Mouse (Mus musculus): Measurements from ENCODE around the gene Zfp697.
"Not testable (repeated sequence)": the region's sequence is repeated elsewhere in the genome, so short reads cannot be mapped to it uniquely, and the experiment has no call there.

- TF ChIP-seq CTCF, EP300 (IDR thresholded peaks at IDR 0.05; ENCODE audit: low read depth): not testable (repeated sequence)
These were observed 128.2 kb downstream of the Zfp697 start, which contains the start of gene Hsd3b4 for GRCm38 (mm10) chr3:98510414-98510813.

Measured in liver, embryonic 14.5 days (tissue).